Comparison of ENCODE assay signal across 27 mouse cellular contexts in genomic region chr2:121017151-121017550, GRCm38 (mm10). TPM values are rescaled to one million over a fixed set of nuclear protein-coding genes. Genes with fewer than 3 reads are reported as not detected.
DNase-seq lines count a peak whose midpoint lies in the region; ATAC-seq and TF ChIP-seq lines count a peak whose summit lies in the region.
"Had no signal": no experiment of that assay in that cellular context is flagged by ENCODE, and none has a peak within 500 bp of the region (broad histone marks: within the 10 kb centered on the region; RNA-seq: fewer than 3 reads in every experiment).

No protein-coding gene starts in this region.

- no peak for TF ChIP-seq EP300 in liver, postnatal 0 days (IDR thresholded peaks at IDR 0.05; ENCODE audit: low read depth)

- no peak for TF ChIP-seq CTCF in liver, postnatal 0 days (IDR thresholded peaks at IDR 0.05; ENCODE audit: low read depth)

- no peaks in the 10 kb centered on the region for H3K27me3 ChIP-seq in heart, embryonic 12.5 days (replicated peaks)
- no peaks in the 10 kb centered on the region for H3K27me3 ChIP-seq in heart, embryonic 11.5 days (ENCODE audit: control insufficient read depth, insufficient read depth, low read length)
- H3K27me3 ChIP-seq in liver, embryonic 13.5 days, result no peaks in the 10 kb centered on the region
- no peaks in the 10 kb centered on the region for H3K27me3 ChIP-seq in liver, postnatal 0 days (ENCODE audit: insufficient read depth, low read length)
- H3K27me3 ChIP-seq: embryonic facial prominence, embryonic 12.5 days; embryonic facial prominence, embryonic 15.5 days; heart, embryonic 13.5 days; hindbrain, embryonic 13.5 days; intestine, embryonic 15.5 days had no signal

- no peak overlapping the region for H3K4me3 ChIP-seq in heart, embryonic 12.5 days
- no peak overlapping the region for H3K4me3 ChIP-seq in heart, embryonic 11.5 days (ENCODE audit: low read depth, low read length)
- H3K4me3 ChIP-seq in liver, embryonic 13.5 days (replicated peaks), result no peak overlapping the region
- no peak overlapping the region for H3K4me3 ChIP-seq in liver, postnatal 0 days (ENCODE audit: low read depth, low read length)
- H3K4me3 ChIP-seq: embryonic facial prominence, embryonic 12.5 days; embryonic facial prominence, embryonic 15.5 days; heart, embryonic 13.5 days; hindbrain, embryonic 10.5 days; hindbrain, embryonic 13.5 days; intestine, embryonic 15.5 days had no signal

- DNase-seq in heart, adult 11 months, result peak; percentile 91
- DNase-seq in heart, adult 9 months (ENCODE audit: low spot score in 2 of 2), result peak; percentile 19 to 23
- DNase-seq in liver, embryonic 13.5 days, result no peak
- DNase-seq in liver, postnatal 0 days, result no peak
- DNase-seq: adrenal gland, adult 2 months; adrenal gland, postnatal 14 days; cerebellum, adult 11 months; cerebellum, adult 2 months; cerebellum, adult 9-11 months; cerebellum, postnatal 25 days; forebrain, postnatal 0 days; gastrocnemius, postnatal 14 days; kidney, adult 11 months; kidney, adult 8-10 months had no signal

- no peak overlapping the region for H3K27ac ChIP-seq in heart, embryonic 12.5 days (ENCODE audit: poor library complexity, severe bottlenecking)
- no peak overlapping the region for H3K27ac ChIP-seq in heart, embryonic 11.5 days (ENCODE audit: low read depth, low read length)
- H3K27ac ChIP-seq in liver, embryonic 13.5 days, result 0 out of 2 replicates have a peak overlapping the region, but pooled peaks have one; percentile 39
- H3K27ac ChIP-seq in liver, postnatal 0 days (ENCODE audit: low read depth), result no peak overlapping the region
- H3K27ac ChIP-seq: embryonic facial prominence, embryonic 12.5 days; embryonic facial prominence, embryonic 15.5 days; heart, embryonic 13.5 days; hindbrain, embryonic 10.5 days; hindbrain, embryonic 13.5 days; intestine, embryonic 15.5 days had no signal

- no peak overlapping the region for H3K4me2 ChIP-seq in heart, embryonic 12.5 days
- no peak overlapping the region for H3K4me2 ChIP-seq in heart, embryonic 11.5 days
- H3K4me2 ChIP-seq in liver, embryonic 13.5 days, result no peak overlapping the region
- no peak overlapping the region for H3K4me2 ChIP-seq in liver, postnatal 0 days (ENCODE audit: low read depth, low read length)
- H3K4me2 ChIP-seq: embryonic facial prominence, embryonic 12.5 days; embryonic facial prominence, embryonic 15.5 days; heart, embryonic 13.5 days; hindbrain, embryonic 13.5 days; intestine, embryonic 15.5 days had no signal

- H3K9ac ChIP-seq in heart, embryonic 12.5 days, result no peak overlapping the region
- H3K9ac ChIP-seq in heart, embryonic 11.5 days (ENCODE audit: low read depth, low read length), result no peak overlapping the region
- H3K9ac ChIP-seq in liver, embryonic 13.5 days, result no peak overlapping the region
- no peak overlapping the region for H3K9ac ChIP-seq in liver, postnatal 0 days (replicated peaks)
- H3K9ac ChIP-seq: embryonic facial prominence, embryonic 12.5 days; embryonic facial prominence, embryonic 15.5 days; forebrain, postnatal 0 days; heart, embryonic 13.5 days; hindbrain, embryonic 13.5 days; intestine, embryonic 15.5 days had no signal

- H3K36me3 ChIP-seq in heart, embryonic 12.5 days, result peaks cover 30% of the 10 kb centered on the region
- H3K36me3 ChIP-seq in heart, embryonic 11.5 days (ENCODE audit: control insufficient read depth, insufficient read depth, low read length), result peaks cover 4% of the 10 kb centered on the region; the same call in 1 of the 2 replicates
- H3K36me3 ChIP-seq in liver, embryonic 13.5 days, result peaks cover 72% of the 10 kb centered on the region
- H3K36me3 ChIP-seq in liver, postnatal 0 days (replicated peaks; ENCODE audit: insufficient read depth, low read length), result peaks cover 61% of the 10 kb centered on the region

- H3K4me1 ChIP-seq in heart, embryonic 12.5 days (replicated peaks), result no peaks in the 10 kb centered on the region
- H3K4me1 ChIP-seq in heart, embryonic 11.5 days (ENCODE audit: control insufficient read depth, insufficient read depth, low read length), result no peaks in the 10 kb centered on the region
- H3K4me1 ChIP-seq in liver, embryonic 13.5 days (replicated peaks), result no peaks in the 10 kb centered on the region
- no peaks in the 10 kb centered on the region for H3K4me1 ChIP-seq in liver, postnatal 0 days (ENCODE audit: insufficient read depth)
- H3K4me1 ChIP-seq: embryonic facial prominence, embryonic 12.5 days; embryonic facial prominence, embryonic 15.5 days; hindbrain, embryonic 10.5 days; hindbrain, embryonic 13.5 days; intestine, embryonic 15.5 days had no signal

- WGBS in heart, embryonic 12.5 days, result 74% methylated on average over 1 of the region's 1 CpGs
- 77% methylated on average over 1 of the region's 1 CpGs for WGBS in heart, embryonic 11.5 days (ENCODE audit: insufficient replicate concordance)
- 90% methylated on average over 1 of the region's 1 CpGs for WGBS in liver, embryonic 13.5 days (ENCODE audit: insufficient replicate concordance)
- WGBS in liver, postnatal 0 days (ENCODE audit: insufficient replicate concordance), result 97% methylated on average over 1 of the region's 1 CpGs

- no peak for ATAC-seq in heart, embryonic 12.5 days (ENCODE audit: insufficient number of reproducible peaks, low FRiP score)
- ATAC-seq in heart, embryonic 11.5 days (replicated peaks; ENCODE audit: insufficient number of reproducible peaks, low FRiP score, low TSS enrichment), result no peak
- no peak for ATAC-seq in liver, embryonic 13.5 days (ENCODE audit: low read depth)
- no peak for ATAC-seq in liver, postnatal 0 days
- ATAC-seq: CD4-positive, CD25-positive, alpha-beta regulatory T cell, adult 4 months; forebrain, embryonic 14.5 days; forebrain, postnatal 0 days; hindbrain, embryonic 16.5 days; intestine, embryonic 15.5 days had no signal

- H3K9me3 ChIP-seq in heart, embryonic 12.5 days (replicated peaks), result no peaks in the 10 kb centered on the region
- no peaks in the 10 kb centered on the region for H3K9me3 ChIP-seq in heart, embryonic 11.5 days (replicated peaks; ENCODE audit: control insufficient read depth, low read length)
- no peaks in the 10 kb centered on the region for H3K9me3 ChIP-seq in liver, embryonic 13.5 days (replicated peaks)
- 0 out of 2 replicates have a peak, but pooled peaks cover 3% of the 10 kb centered on the region for H3K9me3 ChIP-seq in liver, postnatal 0 days (ENCODE audit: low read length)
- H3K9me3 ChIP-seq: embryonic facial prominence, embryonic 12.5 days; embryonic facial prominence, embryonic 15.5 days; heart, embryonic 13.5 days; intestine, embryonic 15.5 days had no signal

RNA-seq across cellular contexts. Expression of gene Ccndbp1, which starts 8.9 kb away (rescaled TPM):
- 38.1 and 38.5 TPM in 2 replicates for polyA plus RNA-seq in heart, embryonic 12.5 days (2016; fragmentation: Nextera tagmentation; extraction: Ambion mirVana)
- 36.0 and 37.6 TPM in 2 replicates for polyA plus RNA-seq in heart, embryonic 11.5 days (2014; fragmentation: Nextera tagmentation; extraction: Ambion mirVana)
- 43.5 and 48.3 TPM in 2 replicates for polyA plus RNA-seq in liver, embryonic 13.5 days (2015; fragmentation: Nextera tagmentation; extraction: Ambion mirVana)
- 36.0 and 37.4 TPM in 2 replicates for polyA plus RNA-seq in liver, postnatal 0 days (2015; fragmentation: Nextera tagmentation; extraction: Ambion mirVana)

RNA-seq across cellular contexts. Expression of gene Epb42, which starts 19.7 kb away (rescaled TPM):
- 17.9 and 18.2 TPM in 2 replicates for polyA plus RNA-seq in heart, embryonic 12.5 days (2016; fragmentation: Nextera tagmentation; extraction: Ambion mirVana)
- polyA plus RNA-seq in heart, embryonic 11.5 days (2014; fragmentation: Nextera tagmentation; extraction: Ambion mirVana), result 19.5 and 30.3 TPM in 2 replicates
- 136 and 159 TPM in 2 replicates for polyA plus RNA-seq in liver, embryonic 13.5 days (2015; fragmentation: Nextera tagmentation; extraction: Ambion mirVana)
- 49.1 and 54.9 TPM in 2 replicates for polyA plus RNA-seq in liver, postnatal 0 days (2015; fragmentation: Nextera tagmentation; extraction: Ambion mirVana)
- polyA plus RNA-seq: adrenal gland, adult 2 months; C2C12; frontal cortex, adult 2 months had no signal

RNA-seq across cellular contexts. Expression of gene Tmem62, which starts 40.3 kb away (rescaled TPM):
- 2.0 and 2.8 TPM in 2 replicates for polyA plus RNA-seq in heart, embryonic 12.5 days (2016; fragmentation: Nextera tagmentation; extraction: Ambion mirVana)
- polyA plus RNA-seq in heart, embryonic 11.5 days (2014; fragmentation: Nextera tagmentation; extraction: Ambion mirVana), result 3.6 and 3.8 TPM in 2 replicates
- 1.9 and 2.3 TPM in 2 replicates for polyA plus RNA-seq in liver, embryonic 13.5 days (2015; fragmentation: Nextera tagmentation; extraction: Ambion mirVana)
- 2.9 and 3.2 TPM in 2 replicates for polyA plus RNA-seq in liver, postnatal 0 days (2015; fragmentation: Nextera tagmentation; extraction: Ambion mirVana)

RNA-seq across cellular contexts. Expression of gene Ubr1, which starts 46.6 kb away (rescaled TPM):
- polyA plus RNA-seq in heart, embryonic 12.5 days (2016; fragmentation: Nextera tagmentation; extraction: Ambion mirVana), result 19.6 and 20.9 TPM in 2 replicates
- polyA plus RNA-seq in heart, embryonic 11.5 days (2014; fragmentation: Nextera tagmentation; extraction: Ambion mirVana), result 17.9 and 25.0 TPM in 2 replicates
- 14.1 and 16.8 TPM in 2 replicates for polyA plus RNA-seq in liver, embryonic 13.5 days (2015; fragmentation: Nextera tagmentation; extraction: Ambion mirVana)
- 5.4 and 6.6 TPM in 2 replicates for polyA plus RNA-seq in liver, postnatal 0 days (2015; fragmentation: Nextera tagmentation; extraction: Ambion mirVana)

Comparison
In these comparisons a context has a peak if more than half of its experiments do, and no peak if none do; other contexts are left out.
1. DNase-seq: peak in heart, adult 11 months (single experiment) and heart, adult 9 months (2 of 2); none in liver, embryonic 13.5 days (single experiment) and liver, postnatal 0 days (single experiment).